Mouse (Mus musculus): ENCODE measurements around the gene Gm17409. TPM values are rescaled to one million over a fixed set of nuclear protein-coding genes. Genes with fewer than 3 reads are reported as not detected.

Gene Gm17409
- total RNA-seq (2021): not detected
- long read RNA-seq, experiment 1: 0 reads
- long read RNA-seq, experiment 2: 0 reads

DNA sequence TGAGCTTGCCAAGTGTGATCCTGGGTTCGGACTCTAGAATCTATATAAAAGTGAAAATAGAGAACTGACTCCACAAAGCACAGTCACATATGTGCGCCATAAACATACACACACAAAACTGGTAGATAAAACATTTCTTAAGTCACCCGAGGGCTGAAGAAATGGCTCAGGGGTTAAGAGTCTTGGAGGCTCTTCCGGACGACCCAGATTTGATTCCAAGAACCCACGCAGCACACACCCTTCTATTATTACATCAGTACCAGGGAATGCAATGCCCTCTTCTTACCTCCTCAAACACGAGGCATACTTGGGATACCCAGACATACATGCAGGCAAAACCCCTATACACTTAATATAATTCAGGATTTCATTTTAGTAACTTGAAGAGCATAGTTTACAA is at the start of gene Gm17409:
Gm17409 (plus strand) TSS at position 301 of the 400 bp plus-strand sequence.
- intact Hi-C loops (cut with DNase I): loop anchor here (5.0 kb wide), 1 partner anchor 438 kb away; no protein-coding TSS in a partner anchor
- no peak for DNase-seq (ENCODE audit: low spot score in 2 of 2)

DNA sequence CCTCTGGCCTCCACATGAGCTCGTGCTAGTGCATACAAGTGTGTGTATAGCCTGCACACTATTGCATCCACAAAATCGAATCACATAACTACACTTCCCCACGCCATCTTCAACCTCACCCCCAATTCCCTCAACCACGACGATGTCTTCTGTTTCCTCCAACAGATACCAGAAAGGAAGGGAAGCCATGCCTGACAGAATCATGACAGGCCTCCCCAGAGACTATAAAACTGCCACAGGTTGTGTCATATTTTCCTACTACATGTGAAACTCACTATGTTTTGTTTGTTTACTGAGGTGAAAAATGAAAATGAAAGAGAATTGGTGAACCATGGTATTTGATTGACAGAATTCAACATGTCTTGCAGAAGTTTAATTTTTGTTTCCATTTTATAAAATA is 46.6 kb upstream of the Gm17409 start:
- intact Hi-C loops (cut with DNase I): no loop called here
- DNase-seq (ENCODE audit: low spot score in 2 of 2): no peak

DNA sequence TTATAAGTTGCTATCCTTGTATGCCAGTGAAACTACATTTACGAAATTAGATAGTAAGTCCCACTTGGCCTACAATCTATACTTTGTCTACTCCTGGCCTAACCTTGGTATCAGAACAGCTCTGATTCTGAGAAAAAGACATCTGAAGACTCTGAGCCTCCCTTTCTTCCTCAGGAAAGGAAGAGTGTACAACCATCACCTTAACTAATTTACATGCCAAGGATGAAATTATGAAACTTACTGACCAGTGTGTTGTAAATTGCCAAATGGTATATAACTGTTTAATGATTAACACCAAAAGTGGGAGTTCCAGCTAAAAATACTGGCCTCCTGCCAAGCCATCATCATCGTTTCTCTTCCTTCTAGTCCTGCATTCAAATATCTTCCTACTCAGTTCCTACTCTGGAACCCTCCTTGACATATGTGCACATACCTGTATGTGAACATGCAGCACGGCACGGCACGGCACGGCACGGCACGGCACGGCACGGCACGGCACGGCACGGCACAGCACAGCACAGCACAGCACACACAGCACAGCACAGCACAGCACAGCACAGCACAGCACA is 44.4 kb upstream of the Gm17409 start:
- no peak for DNase-seq (ENCODE audit: low spot score in 2 of 2)
- intact Hi-C loops (cut with DNase I): no loop called here

DNA sequence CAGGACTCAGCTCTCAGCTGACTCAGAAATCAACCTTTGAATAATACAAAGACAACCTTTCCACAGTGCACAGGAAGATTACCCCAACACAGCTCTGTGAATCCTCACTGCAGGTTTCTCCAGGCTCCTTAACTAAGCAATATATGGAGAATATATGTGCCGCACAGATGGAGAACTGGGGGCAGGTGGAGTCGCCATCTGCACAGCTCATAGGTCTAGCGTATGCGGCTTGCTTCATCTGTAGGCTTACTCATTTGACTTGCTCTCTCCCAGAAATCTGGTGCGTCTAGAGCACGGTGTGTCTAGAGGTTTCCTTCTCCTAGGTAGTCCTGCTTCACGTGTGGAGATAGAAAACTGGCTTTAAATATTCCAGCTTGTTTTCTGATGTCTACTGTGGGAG is 37.7 kb upstream of the Gm17409 start:
- DNase-seq (ENCODE audit: low spot score in 2 of 2): peak; percentile 40 to 66
- intact Hi-C loops (cut with DNase I): no loop called here

DNA sequence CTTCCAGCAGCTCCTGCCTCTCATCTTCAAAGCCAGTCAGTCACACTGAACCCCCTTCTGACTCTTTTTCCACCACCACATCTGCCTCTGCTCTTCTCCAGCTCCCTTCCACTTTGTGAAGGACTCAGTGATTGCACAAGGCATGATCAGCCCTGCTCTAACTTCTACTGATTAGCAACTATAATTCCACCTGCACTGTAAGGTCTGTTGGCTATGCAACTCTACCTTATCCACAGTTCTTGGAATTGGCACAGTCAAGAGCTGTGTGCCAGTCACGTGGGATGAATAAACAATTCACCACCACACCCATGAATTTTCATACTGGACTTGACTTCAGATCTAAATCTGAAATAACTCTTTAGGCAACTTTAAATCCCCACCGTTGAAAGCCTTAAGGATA is 36.6 kb upstream of the Gm17409 start:
- no peak for DNase-seq (ENCODE audit: low spot score in 2 of 2)
- intact Hi-C loops (cut with DNase I): no loop called here

DNA sequence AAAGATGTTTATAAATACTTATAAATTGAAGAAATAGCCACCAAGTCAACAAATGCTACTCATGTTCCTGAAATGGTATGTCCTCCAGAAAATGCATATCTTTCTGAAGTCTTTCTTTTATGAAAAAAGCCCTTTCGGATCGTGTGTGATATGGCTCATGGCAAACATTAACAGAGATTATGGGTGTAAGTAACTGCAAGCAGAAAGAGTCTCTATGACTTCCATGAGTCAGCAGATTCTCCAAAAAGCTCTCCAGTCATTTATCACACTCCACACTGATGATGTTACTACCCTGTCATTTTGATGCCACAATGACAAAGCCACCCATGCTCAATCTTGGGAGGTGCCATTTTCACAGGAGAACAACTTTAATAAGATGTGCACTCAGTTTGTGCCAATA is 35.5 kb upstream of the Gm17409 start:
- no peak for DNase-seq (ENCODE audit: low spot score in 2 of 2)
- intact Hi-C loops (cut with DNase I): no loop called here

DNA sequence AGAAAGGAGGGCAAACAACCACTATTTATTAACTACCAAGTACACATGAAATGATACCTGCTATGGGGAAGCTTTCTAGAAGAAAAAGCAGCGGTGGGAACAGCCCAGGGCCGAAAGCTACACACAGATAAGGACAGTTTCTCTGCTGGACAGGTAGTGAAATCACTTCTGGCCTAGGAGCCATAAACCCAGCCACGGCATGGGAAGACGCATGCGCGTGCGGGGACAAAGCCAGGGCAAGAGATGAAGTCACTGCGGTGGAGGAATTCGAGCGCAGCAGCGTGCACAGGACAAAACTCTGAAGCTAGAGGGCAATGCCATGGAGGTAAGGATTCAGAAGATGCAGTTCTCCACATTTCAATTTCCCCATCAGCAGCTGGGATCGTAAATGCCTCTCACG is 34.4 kb upstream of the Gm17409 start:
- intact Hi-C loops (cut with DNase I): no loop called here
- no peak for DNase-seq (ENCODE audit: low spot score in 2 of 2)

DNA sequence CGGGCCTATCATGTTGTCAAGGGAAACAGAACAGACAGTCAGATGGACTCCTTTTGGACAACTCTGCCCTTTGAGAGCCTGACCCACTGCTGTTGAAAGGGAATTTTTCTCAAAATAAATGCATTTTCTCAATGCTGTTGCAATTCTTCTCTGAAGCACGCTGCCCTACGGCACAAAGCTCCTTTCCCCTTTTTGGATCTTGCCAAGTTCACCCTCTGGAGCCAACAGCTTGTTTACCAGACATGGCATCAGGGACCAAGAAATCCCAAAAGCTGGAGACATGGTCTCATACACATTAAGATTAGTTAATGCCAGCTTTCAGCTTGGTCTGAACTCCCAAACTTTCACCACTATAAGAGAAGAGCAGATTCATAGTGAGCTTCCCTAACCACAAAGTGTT is 33.0 kb upstream of the Gm17409 start:
- intact Hi-C loops (cut with DNase I): no loop called here
- no peak for DNase-seq (ENCODE audit: low spot score in 2 of 2)

DNA sequence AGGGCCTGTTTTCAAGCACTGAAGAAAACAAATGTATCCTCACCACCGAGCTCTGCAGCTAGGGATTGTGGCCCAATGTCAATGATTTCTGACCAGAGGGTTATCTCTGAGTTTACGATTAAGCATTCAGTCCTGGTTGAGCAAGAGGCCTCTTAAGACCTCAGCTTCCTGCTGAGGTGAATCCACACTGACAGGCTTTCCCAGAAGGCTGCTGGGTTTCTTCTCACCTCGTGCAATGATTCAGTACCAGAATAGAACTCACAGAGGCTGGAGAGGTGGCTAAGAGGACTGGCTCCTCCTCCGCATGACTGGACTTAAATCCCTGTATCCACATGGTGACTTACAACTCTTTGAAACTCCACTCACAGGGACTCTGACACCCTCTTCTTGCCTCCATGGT is 26.8 kb upstream of the Gm17409 start:
- DNase-seq (ENCODE audit: low spot score in 2 of 2): no peak
- intact Hi-C loops (cut with DNase I): no loop called here

DNA sequence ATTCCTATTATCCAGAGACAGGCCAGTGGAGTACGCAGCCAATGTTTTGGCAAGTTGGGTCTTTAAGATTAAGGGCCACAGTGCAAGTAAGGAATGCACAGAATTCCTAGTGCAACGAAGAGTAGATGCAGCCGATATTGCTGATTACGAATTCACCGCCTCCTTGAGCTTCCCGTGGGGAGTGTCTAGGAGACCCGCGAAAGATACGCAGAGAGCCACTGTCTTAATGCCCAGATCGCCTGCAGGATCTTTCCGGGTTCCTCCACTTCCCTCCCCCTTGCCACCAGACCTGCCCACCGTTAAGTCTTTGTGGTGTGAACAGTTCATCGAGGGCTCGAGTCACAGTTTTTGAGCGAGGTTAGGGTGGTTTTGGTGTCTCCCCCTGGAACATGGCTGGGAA is 22.9 kb upstream of the Gm17409 start:
- intact Hi-C loops (cut with DNase I): no loop called here
- no peak for DNase-seq (ENCODE audit: low spot score in 2 of 2)

DNA sequence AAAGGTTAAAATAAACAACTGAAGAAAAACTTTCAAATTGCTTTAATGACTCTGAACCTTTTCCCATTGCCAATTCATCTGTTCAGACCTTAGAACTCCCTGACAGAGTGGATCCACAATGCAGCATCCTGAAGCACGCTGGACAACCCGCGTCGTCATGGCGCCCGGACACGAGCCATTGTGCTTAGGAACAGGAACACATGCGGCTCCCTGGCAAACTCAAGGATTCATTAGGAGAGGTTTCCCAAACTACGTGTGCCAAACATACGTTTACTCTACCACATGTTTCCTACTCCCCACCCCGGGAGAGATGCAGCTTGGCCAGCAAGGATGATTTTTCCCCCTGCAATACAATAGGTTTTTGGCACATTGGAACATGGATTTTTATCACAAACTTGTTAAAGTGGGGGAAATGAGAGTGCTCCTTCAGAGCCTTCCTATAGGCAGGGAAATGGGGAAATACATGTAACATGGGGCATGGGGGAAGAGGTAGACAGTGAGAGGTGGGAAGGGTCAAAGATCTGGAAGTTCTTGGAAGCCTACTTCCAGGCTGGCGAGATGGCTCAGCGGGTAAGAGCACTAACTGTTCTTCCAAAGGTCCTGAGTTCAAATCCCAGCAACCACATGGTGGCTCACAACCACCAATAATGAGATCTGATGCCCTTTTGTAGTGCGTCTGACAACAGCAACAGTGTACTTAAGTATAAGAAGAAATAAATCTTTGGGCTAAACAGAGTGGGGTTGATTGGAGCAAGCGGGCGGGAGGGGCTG is 15.6 kb upstream of the Gm17409 start:
- intact Hi-C loops (cut with DNase I): no loop called here
- DNase-seq (ENCODE audit: low spot score in 2 of 2): no peak

DNA sequence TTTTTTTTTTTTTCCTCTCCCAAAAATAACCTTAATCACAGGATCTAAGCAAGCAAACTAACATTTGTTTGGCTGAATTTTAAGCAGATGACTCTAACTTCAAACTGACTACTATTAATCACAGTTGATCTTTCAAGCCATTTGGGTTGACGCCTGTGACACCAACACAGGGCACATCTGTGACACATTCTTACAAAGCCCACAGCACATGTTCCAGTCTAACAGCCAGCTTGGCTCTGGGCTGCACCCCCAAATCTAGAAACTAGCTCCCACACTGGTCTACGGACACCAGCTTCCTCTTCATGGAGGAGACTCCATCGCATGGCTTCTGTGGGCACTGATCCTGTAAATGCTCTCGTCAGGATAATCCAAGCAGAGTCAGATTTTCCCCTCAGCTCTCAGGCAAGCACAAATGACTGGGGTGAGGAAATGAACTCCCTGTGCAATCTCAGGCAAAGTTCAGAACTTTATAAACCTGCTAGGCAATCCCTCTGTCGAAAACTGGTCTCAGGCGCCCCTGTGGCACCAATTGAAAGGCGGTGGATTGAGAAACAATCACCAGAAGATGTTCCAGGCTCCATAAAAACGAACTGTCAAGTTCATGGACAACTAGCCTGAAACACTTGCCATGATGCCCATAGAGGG is 13.0 kb upstream of the Gm17409 start:
- intact Hi-C loops (cut with DNase I): loop anchor here (5.0 kb wide), 2 partner anchors 255 to 425 kb away; no protein-coding TSS in a partner anchor
- no peak for DNase-seq (ENCODE audit: low spot score in 2 of 2)

DNA sequence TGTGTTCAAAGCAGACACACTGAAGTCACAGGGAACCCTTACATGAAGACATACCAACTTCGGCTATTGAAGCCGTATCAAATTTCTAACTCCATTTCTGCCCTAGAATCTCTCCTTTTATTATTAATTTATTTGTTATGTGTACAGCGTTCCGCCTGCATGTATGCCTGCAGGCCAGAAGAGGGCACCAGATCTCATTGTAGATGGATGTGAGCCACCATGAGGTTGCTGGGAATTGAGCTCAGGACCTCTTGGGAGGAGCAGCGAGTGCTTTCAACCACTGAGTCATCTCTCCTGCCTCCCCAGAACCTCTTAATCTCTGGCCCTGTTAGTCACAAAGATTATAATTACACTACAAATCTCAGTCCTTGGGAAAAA is 12.4 kb upstream of the Gm17409 start:
- intact Hi-C loops (cut with DNase I): loop anchor here (5.0 kb wide), 2 partner anchors 255 to 425 kb away; no protein-coding TSS in a partner anchor
- DNase-seq (ENCODE audit: low spot score in 2 of 2): no peak

DNA sequence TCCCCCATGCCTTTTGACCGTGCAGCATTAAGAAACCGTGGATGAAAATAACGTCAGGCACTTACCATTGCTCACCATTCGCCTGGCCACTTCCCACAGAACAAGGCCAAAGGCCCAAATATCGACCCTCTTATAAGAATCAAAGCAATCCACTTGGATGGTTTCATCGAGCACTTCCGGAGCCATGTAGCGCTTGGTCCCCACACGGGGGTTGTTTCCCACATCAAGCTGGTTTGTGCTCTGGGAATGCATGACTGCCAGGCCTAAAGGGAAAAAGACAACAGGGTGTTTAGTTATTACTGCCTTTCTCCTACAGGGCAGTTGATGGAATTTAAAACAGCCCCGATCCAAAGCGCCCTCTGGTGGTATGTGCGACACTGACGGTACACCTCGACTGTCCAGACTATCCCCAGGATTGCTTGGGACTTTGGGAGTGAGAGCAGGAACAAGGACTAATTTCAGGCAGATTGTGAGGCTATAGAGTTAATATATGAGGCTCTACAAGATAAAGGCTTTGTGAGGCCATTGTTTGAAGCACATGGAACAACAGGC is 11.0 kb upstream of the Gm17409 start:
- intact Hi-C loops (cut with DNase I): loop anchor here (5.0 kb wide), 2 partner anchors 257 to 427 kb away; no protein-coding TSS in a partner anchor

DNA sequence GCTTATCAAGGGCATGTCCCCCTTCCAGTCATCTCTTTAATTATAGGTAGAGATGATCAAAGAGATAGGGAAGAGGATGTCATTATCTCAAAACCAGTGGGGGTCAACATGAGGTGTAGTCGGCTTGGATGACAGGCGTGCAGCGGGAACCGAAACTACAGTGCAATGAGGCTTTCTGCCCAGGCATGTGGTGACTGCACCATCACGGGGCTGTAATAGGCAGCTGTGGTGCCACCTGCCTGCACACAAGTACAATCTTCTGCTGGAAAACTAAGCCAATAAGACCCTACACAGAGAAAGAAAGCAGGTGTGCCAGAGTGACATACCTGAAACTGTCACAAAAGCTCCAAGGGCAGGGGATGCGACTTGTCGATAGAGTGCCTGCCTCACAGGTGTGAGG is 374 bp downstream of the Gm17409 start:
- DNase-seq (ENCODE audit: low spot score in 2 of 2): no peak
- intact Hi-C loops (cut with DNase I): loop anchor here (5.0 kb wide), 1 partner anchor 438 kb away; no protein-coding TSS in a partner anchor

More for the DNA sequence above, 11.0 kb upstream of the Gm17409 start:
- peak; percentile 40 to 66 for DNase-seq (ENCODE audit: low spot score in 2 of 2)

DNA sequence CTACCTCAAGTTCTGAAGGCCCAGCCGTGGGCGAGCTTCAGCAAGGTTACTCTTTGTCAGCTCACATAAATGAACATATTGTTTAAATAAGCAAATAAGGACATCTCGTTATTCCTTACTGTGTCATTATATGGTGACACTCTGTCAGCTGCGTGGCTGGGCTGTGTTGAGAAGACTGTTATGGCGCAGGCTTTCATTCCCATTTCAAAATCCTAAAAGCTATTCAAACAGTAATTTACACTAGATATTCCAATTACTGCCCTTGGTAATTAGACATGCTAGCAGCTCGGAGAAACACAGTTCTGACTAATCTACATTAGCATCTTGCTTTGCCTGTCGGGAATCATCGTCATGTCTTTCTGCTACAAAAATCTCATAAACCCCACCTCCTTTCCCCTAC is 5.7 kb downstream of the Gm17409 start:
- intact Hi-C loops (cut with DNase I): loop anchor here (5.0 kb wide), 1 partner anchor 92 kb away; the partner anchor contains the start of genes Acvr1 and Upp2
- DNase-seq (ENCODE audit: low spot score in 2 of 2): no peak

DNA sequence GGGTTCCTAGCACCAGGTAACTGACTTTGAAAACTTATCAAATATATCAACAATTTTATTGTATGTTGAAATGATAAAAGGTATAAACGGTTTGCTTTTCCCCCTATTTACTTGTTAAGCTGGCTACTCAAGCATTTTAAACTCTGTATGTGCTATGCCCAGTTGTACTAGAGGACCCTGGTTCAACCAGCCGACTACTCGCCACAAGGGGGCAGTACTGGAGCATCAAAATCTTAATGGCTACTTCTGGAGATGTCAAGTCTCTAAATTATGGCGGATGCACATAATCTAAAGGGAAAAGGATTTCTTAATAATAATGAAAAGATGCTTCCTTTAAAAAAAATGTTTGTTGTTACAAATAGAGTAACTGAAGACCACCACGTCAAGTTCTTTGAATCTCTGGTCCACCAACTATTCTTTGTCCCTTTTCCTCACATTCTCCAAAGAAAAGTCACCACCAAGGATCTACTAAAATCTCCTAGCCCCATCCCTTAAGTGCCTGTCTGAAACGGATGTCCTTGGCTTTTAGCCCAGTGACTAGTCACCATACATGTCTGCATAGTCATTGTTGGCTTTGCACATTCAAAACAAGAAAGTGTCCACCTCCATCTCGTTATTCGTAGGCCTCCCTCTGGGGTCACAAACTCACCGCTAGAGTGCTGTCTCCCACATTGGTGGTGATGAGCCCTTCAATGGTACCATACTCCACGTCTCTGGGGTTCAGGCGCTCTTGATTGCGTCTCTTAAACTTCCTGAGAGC is 7.2 kb downstream of the Gm17409 start:
- intact Hi-C loops (cut with DNase I): loop anchor here (2.0 to 5.0 kb wide), 2 partner anchors 90 to 192 kb away; partner anchors contain the start of genes Acvr1 and Upp2
- peak; percentile 89 for DNase-seq (ENCODE audit: low spot score in 2 of 2)

DNA sequence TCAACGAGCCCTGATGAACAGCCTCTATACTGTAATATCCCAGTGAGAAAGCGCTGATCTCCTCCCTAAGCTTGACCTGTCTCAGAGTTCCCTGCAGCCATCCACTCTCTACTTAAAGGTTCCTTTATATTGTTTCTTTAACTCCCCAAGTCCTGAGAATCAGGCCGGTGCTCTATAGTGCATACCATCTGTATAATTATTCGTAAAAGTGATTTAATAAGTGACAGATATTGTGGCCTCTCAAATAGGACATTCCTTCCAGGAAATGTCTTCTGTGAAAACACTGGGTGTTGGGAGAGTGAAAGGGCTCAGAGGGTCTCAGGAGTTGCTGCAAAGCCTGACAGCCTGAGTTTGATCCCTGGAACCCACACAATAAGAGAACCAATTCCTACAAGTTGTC is 8.2 kb downstream of the Gm17409 start:
- no peak for DNase-seq (ENCODE audit: low spot score in 2 of 2)
- intact Hi-C loops (cut with DNase I): loop anchor here (5.0 kb wide), 1 partner anchor 89 kb away; the partner anchor contains the start of genes Acvr1 and Upp2

DNA sequence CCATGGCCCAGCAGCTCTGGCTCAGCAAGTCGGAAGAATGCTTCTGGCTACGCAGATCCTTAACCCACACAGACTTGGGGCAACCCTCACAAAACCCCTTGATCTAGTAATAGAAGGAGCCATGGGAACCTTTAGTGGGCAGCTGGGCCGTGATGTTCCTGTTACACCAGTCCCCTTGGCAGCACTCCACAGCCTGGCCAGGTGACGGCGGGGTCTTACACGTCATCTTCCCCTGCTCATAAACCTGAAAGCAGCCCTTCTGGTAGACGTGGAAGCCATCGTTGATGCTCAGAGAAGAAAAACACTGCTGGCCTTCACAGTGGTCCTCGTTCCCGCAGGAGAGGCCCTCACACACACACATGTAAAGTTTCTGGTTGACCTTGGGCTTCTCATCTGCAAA is 9.6 kb downstream of the Gm17409 start:
- DNase-seq (ENCODE audit: low spot score in 2 of 2): no peak
- intact Hi-C loops (cut with DNase I): loop anchor here (5.0 kb wide), 1 partner anchor 88 kb away; the partner anchor contains the start of genes Acvr1 and Upp2
